ENCODE assay signal across 17 mouse cellular contexts in genomic region chr6:88756992-88757391, GRCm38 (mm10). TPM values are rescaled to one million over a fixed set of nuclear protein-coding genes. Genes with fewer than 3 reads are reported as not detected.
DNase-seq lines count a peak whose midpoint lies in the region; ATAC-seq and TF ChIP-seq lines count a peak whose summit lies in the region.
"Had no signal": no experiment of that assay in that cellular context is flagged by ENCODE, and none has a peak within 500 bp of the region (broad histone marks: within the 10 kb centered on the region; RNA-seq: fewer than 3 reads in every experiment).

No protein-coding gene starts in this region.

- H3K27ac ChIP-seq in lung, postnatal 0 days (ENCODE audit: low read length) = no peak overlapping the region
- H3K27ac ChIP-seq in liver, embryonic 14.5 days = peak overlapping the region; percentile 96
- H3K27ac ChIP-seq in midbrain, embryonic 15.5 days = no peak overlapping the region
- H3K27ac ChIP-seq: embryonic facial prominence, embryonic 13.5 days; heart, embryonic 15.5 days; hindbrain, embryonic 10.5 days; limb, embryonic 12.5 days; midbrain, embryonic 10.5 days; neural tube, embryonic 13.5 days had no signal

- no peaks in the 10 kb centered on the region for H3K36me3 ChIP-seq in lung, postnatal 0 days (ENCODE audit: insufficient read depth, low read length)
- H3K36me3 ChIP-seq in liver, embryonic 14.5 days (replicated peaks; ENCODE audit: control insufficient read depth, insufficient read depth, low read depth) = no peaks in the 10 kb centered on the region; the same call in 1 of the 2 replicates
- H3K36me3 ChIP-seq in splenic B cell, adult 2 months (ENCODE audit: control insufficient read depth, insufficient read depth, low read length, poor library complexity, severe bottlenecking) = no peaks in the 10 kb centered on the region
- no peaks in the 10 kb centered on the region for H3K36me3 ChIP-seq in midbrain, embryonic 15.5 days (replicated peaks)
- H3K36me3 ChIP-seq: embryonic facial prominence, embryonic 13.5 days; heart, embryonic 15.5 days; hindbrain, embryonic 10.5 days; limb, embryonic 12.5 days; midbrain, embryonic 10.5 days; neural tube, embryonic 13.5 days had no signal

- no peak for TF ChIP-seq EP300 in lung, postnatal 0 days (IDR thresholded peaks at IDR 0.05)
- no peak for TF ChIP-seq EP300 in liver, embryonic 14.5 days (IDR thresholded peaks at IDR 0.05; ENCODE audit: low read depth)

- no peak for ATAC-seq in lung, postnatal 0 days
- peak; percentile 54 for ATAC-seq in activated CD4-positive, CD25-positive, alpha-beta regulatory T cell, adult 4 months
- no peak for ATAC-seq in liver, embryonic 14.5 days (ENCODE audit: insufficient read depth)
- ATAC-seq in midbrain, embryonic 15.5 days (replicated peaks) = no peak
- ATAC-seq: forebrain, embryonic 16.5 days had no signal

- no peak overlapping the region for H3K4me2 ChIP-seq in lung, postnatal 0 days (replicated peaks; ENCODE audit: low read depth, low read length)
- no peak overlapping the region for H3K4me2 ChIP-seq in liver, embryonic 14.5 days (ENCODE audit: low read depth)
- no peak overlapping the region for H3K4me2 ChIP-seq in midbrain, embryonic 15.5 days
- H3K4me2 ChIP-seq: embryonic facial prominence, embryonic 13.5 days; heart, embryonic 15.5 days; limb, embryonic 12.5 days; neural tube, embryonic 13.5 days had no signal

- no peak for TF ChIP-seq POLR2A in lung, adult 2 months (IDR thresholded peaks at IDR 0.05; ENCODE audit: borderline replicate concordance, extremely low read depth, low read depth, low read length)

- H3K9me3 ChIP-seq in lung, postnatal 0 days (ENCODE audit: low read length) = no peaks in the 10 kb centered on the region
- H3K9me3 ChIP-seq in liver, embryonic 14.5 days (ENCODE audit: control insufficient read depth, low read length) = no peaks in the 10 kb centered on the region
- H3K9me3 ChIP-seq in midbrain, embryonic 15.5 days = no peaks in the 10 kb centered on the region
- H3K9me3 ChIP-seq: embryonic facial prominence, embryonic 13.5 days; heart, embryonic 15.5 days; hindbrain, embryonic 10.5 days; limb, embryonic 12.5 days; midbrain, embryonic 10.5 days; neural tube, embryonic 13.5 days had no signal

- no peak overlapping the region for H3K4me3 ChIP-seq in lung, postnatal 0 days (ENCODE audit: low read depth, low read length)
- no peak overlapping the region for H3K4me3 ChIP-seq in lung, adult 2 months (replicated peaks; ENCODE audit: extremely low read depth, low read depth, low read length)
- H3K4me3 ChIP-seq in liver, embryonic 14.5 days (ENCODE audit: insufficient read depth in 1 of 2, low read depth in 2 of 2, low read length in 2 of 2) = no peak overlapping the region
- no peak overlapping the region for H3K4me3 ChIP-seq in midbrain, embryonic 15.5 days
- H3K4me3 ChIP-seq: embryonic facial prominence, embryonic 13.5 days; heart, embryonic 15.5 days; hindbrain, embryonic 10.5 days; limb, embryonic 12.5 days; midbrain, embryonic 10.5 days; neural tube, embryonic 13.5 days had no signal

- peak; percentile 41 for DNase-seq in lung, postnatal 0 days (ENCODE audit: low spot score)
- DNase-seq in lung, adult 2 months = no peak
- DNase-seq in liver, embryonic 14.5 days (ENCODE audit: low read depth in 3 of 3, low spot score in 3 of 3) = no peak
- DNase-seq in splenic B cell, adult 2 months (ENCODE audit: low read depth, low spot score) = peak; percentile 56
- no peak for DNase-seq in adrenal gland, postnatal 10 days
- DNase-seq: adrenal gland, postnatal 25 days; cerebellum, adult 9-10 months; right cerebral cortex, postnatal 14 days had no signal

- WGBS in lung, postnatal 0 days = 52% methylated on average over 4 of the region's 4 CpGs
- WGBS in lung, adult 2 months = 50% methylated on average over 4 of the region's 4 CpGs
- 73% methylated on average over 4 of the region's 4 CpGs for WGBS in liver, embryonic 14.5 days (ENCODE audit: insufficient replicate concordance)
- WGBS in midbrain, embryonic 15.5 days = 86% methylated on average over 4 of the region's 4 CpGs

- H3K4me1 ChIP-seq in lung, postnatal 0 days (ENCODE audit: insufficient read depth, low read depth, low read length) = peaks cover 20% of the 10 kb centered on the region; the same call in 1 of the 2 replicates
- H3K4me1 ChIP-seq in lung, adult 2 months (ENCODE audit: control insufficient read depth, insufficient read depth, low read length) = peaks cover 23% of the 10 kb centered on the region
- H3K4me1 ChIP-seq in liver, embryonic 14.5 days (replicated peaks; ENCODE audit: control insufficient read depth in 2 of 2, insufficient read depth in 2 of 2, low read length in 1 of 2) = peaks cover 56 to 60% of the 10 kb centered on the region in 2 experiments
- peaks cover 28% of the 10 kb centered on the region for H3K4me1 ChIP-seq in midbrain, embryonic 15.5 days

- no peaks in the 10 kb centered on the region for H3K27me3 ChIP-seq in lung, postnatal 0 days (replicated peaks; ENCODE audit: insufficient read depth, low read length)
- H3K27me3 ChIP-seq in liver, embryonic 14.5 days (ENCODE audit: control insufficient read depth, insufficient read depth, low read length) = no peaks in the 10 kb centered on the region
- no peaks in the 10 kb centered on the region for H3K27me3 ChIP-seq in splenic B cell, adult 2 months (ENCODE audit: control insufficient read depth, insufficient read depth, low read length, poor library complexity, severe bottlenecking)
- H3K27me3 ChIP-seq in midbrain, embryonic 15.5 days (replicated peaks) = no peaks in the 10 kb centered on the region
- H3K27me3 ChIP-seq: neural tube, embryonic 13.5 days had no signal

- no peak overlapping the region for H3K9ac ChIP-seq in lung, postnatal 0 days (replicated peaks; ENCODE audit: low read depth)
- no peak overlapping the region for H3K9ac ChIP-seq in liver, embryonic 14.5 days (replicated peaks)
- H3K9ac ChIP-seq in midbrain, embryonic 15.5 days = no peak overlapping the region
- H3K9ac ChIP-seq: embryonic facial prominence, embryonic 13.5 days; heart, embryonic 15.5 days; limb, embryonic 12.5 days; neural tube, embryonic 13.5 days had no signal

- TF ChIP-seq CTCF in lung, postnatal 0 days (IDR thresholded peaks at IDR 0.05) = no peak
- TF ChIP-seq CTCF in lung, adult 2 months (IDR thresholded peaks at IDR 0.05; ENCODE audit: insufficient read depth, low read length) = no peak
- TF ChIP-seq CTCF in liver, embryonic 14.5 days (IDR thresholded peaks at IDR 0.05; ENCODE audit: low read depth) = no peak

RNA-seq across cellular contexts. Expression of gene Mgll, which starts 32.8 kb away (rescaled TPM):
- 123 and 131 TPM in 2 replicates for polyA plus RNA-seq in lung, postnatal 0 days (2015; fragmentation: Nextera tagmentation; extraction: Ambion mirVana)
- polyA plus RNA-seq in lung, adult 2 months (2012; rRNA removed) = 110 and 128 TPM in 2 replicates
- polyA plus RNA-seq in activated CD4-positive, CD25-positive, alpha-beta regulatory T cell, adult 4 months (2017; shearing (Covaris generic)) = under 1 TPM; 0.53 to 0.75 TPM
- polyA plus RNA-seq in liver, embryonic 14.5 days (2012; rRNA removed) = 14.8 and 17.0 TPM in 2 replicates
- polyA plus RNA-seq in liver, embryonic 14.5 days (2014; fragmentation: Nextera tagmentation; extraction: Ambion mirVana) = 65.5 and 68.0 TPM in 2 replicates
- 30.7 and 36.2 TPM in 2 replicates for polyA plus RNA-seq in midbrain, embryonic 15.5 days (2015; fragmentation: Nextera tagmentation; extraction: Ambion mirVana)
- total RNA-seq in adrenal gland, postnatal 10 days (2021) = 100 to 1,000 TPM; 277 to 282 TPM

Comparison
In these comparisons a context has a peak if more than half of its experiments do, and no peak if none do; other contexts are left out.
1. DNase-seq: peak in lung, postnatal 0 days (single experiment) and splenic B cell, adult 2 months (single experiment); none in lung, adult 2 months (single experiment), liver, embryonic 14.5 days (0 of 3) and adrenal gland, postnatal 10 days (single experiment).
2. RNA of gene Mgll, which starts 32.8 kb away (polyA plus RNA-seq): 110 to 128 TPM in lung, adult 2 months, 123 to 131 TPM in lung, postnatal 0 days, 14.8 to 68.0 TPM in liver, embryonic 14.5 days and 30.7 to 36.2 TPM in midbrain, embryonic 15.5 days; 0.53 to 0.75 TPM in activated CD4-positive, CD25-positive, alpha-beta regulatory T cell, adult 4 months; every median in the first group is over 4 times any median in the second.